Mouse (Mus musculus) heart, postnatal 14 days (tissue): ENCODE data around the gene Ppat. TPM values are rescaled to one million over a fixed set of nuclear protein-coding genes. Genes with fewer than 3 reads are reported as not detected.

Experiments used
- DNase-seq, 2 experiments: peaks; one replicate each; pipeline ENCODE4 v3.0.0; 2021 to 2022
- intact Hi-C: fragments of 180-260 bp; cut with DNase I; formaldehyde crosslinking; loops from one replicate; pipeline ENCODE4 v1.15.1; 2025
- total RNA-seq, 2 experiments: library from RNA; stranded (reverse); gene quantifications; 2 replicates each; pipeline ENCODE4 v1.2.3; 2021

Ppat gene
- total RNA-seq, 2 experiments from 2014 or later, result 12.6 to 13.5 TPM

- DNase-seq, result no peak
- intact Hi-C loops, result loop anchor here (5.0 kb wide), 1 partner anchor 67 kb away; the partner anchor contains the start of gene Srp72
These were observed 46.5 kb downstream of the Ppat start for GRCm38 (mm10) chr5:76904713-76905404.

GRCm38 (mm10) chr5:76902131-76902530, 49.2 kb downstream of the Ppat start:
- intact Hi-C loops, result no loop called here
- DNase-seq, result no peak

- intact Hi-C loops, result no loop called here
- DNase-seq, result no peak
These were observed 58.3 kb downstream of the Ppat start for GRCm38 (mm10) chr5:76893084-76893483.

- intact Hi-C loops, result no loop called here
- DNase-seq, result no peak
These were observed 58.8 kb downstream of the Ppat start for GRCm38 (mm10) chr5:76892608-76893007.

GRCm38 (mm10) chr5:76887011-76887410, 64.4 kb downstream of the Ppat start:
- intact Hi-C loops, result no loop called here
- DNase-seq, result no peak

GRCm38 (mm10) chr5:76884107-76884506, 67.3 kb downstream of the Ppat start:
- no peak for DNase-seq
- intact Hi-C loops, result no loop called here

GRCm38 (mm10) chr5:76876106-76876758, 75.1 kb downstream of the Ppat start:
- peak; percentile 28 to 55 for DNase-seq
- intact Hi-C loops, result no loop called here

- intact Hi-C loops, result no loop called here
- DNase-seq, result no peak
These were observed 81.8 kb downstream of the Ppat start for GRCm38 (mm10) chr5:76869553-76869952.

- intact Hi-C loops, result no loop called here
- peak in 1 of 2 experiments; percentile 38 for DNase-seq
These were observed 82.6 kb downstream of the Ppat start for GRCm38 (mm10) chr5:76868693-76869286.

- intact Hi-C loops, result no loop called here
- DNase-seq, result no peak
These were observed 84.6 kb downstream of the Ppat start for GRCm38 (mm10) chr5:76866819-76867218.

Other genes with a start within 250 kb of the Ppat start
- 10 to 100 TPM; 12.8 to 13.6 TPM for gene Aasdh, start 46.1 kb downstream of the Ppat start, total RNA-seq
- gene Paics, start 271 bp downstream of the Ppat start, total RNA-seq, result 100 to 1,000 TPM; 142 to 144 TPM
- 10 to 100 TPM; 61.7 to 66.3 TPM for gene Srp72, start 23.1 kb upstream of the Ppat start, total RNA-seq
- gene Arl9, start 52.5 kb upstream of the Ppat start, total RNA-seq, result not detected
- gene Thegl, start 64.4 kb upstream of the Ppat start, total RNA-seq, result not detected
- gene Hopx, start 163.5 kb upstream of the Ppat start, total RNA-seq, result 100 to 1,000 TPM; 496 to 513 TPM